Mouse (Mus musculus) lung, embryonic 16.5 days (tissue): ENCODE results near the gene Tbx10. TPM values are rescaled to one million over a fixed set of nuclear protein-coding genes. Genes with fewer than 3 reads are reported as not detected.

Experiments used
- ATAC-seq: fragments of 200-750 bp; cut with Nextera tagmentation; 2 replicates; pipeline ENCODE4 v1.8.0; 2017; ENCODE audit warnings: low read depth, mild to moderate bottlenecking, moderate library complexity
- H3K27ac ChIP-seq: fragments of 300-500 bp; sonication (generic); 2 replicates; pipeline ENCODE4 v1.5.1; 2014; ENCODE audit warnings: mild to moderate bottlenecking, control low read depth, low read length
- H3K27me3 ChIP-seq: fragments of 300-500 bp; sonication (generic); 2 replicates; pipeline ENCODE4 v1.6.1; 2014; ENCODE audit warnings: low read depth, low read length, mixed read lengths; ENCODE audit not compliant: control insufficient read depth, insufficient read depth
- H3K36me3 ChIP-seq: fragments of 300-500 bp; sonication (generic); 2 replicates; pipeline ENCODE4 v1.6.1; 2014; ENCODE audit warnings: low read length; ENCODE audit not compliant: control insufficient read depth, insufficient read depth
- H3K4me1 ChIP-seq: fragments of 300-500 bp; sonication (generic); replicated peaks from 2 replicates; pipeline ENCODE4 v1.6.1; 2014; ENCODE audit warnings: low read length, mixed read lengths; ENCODE audit not compliant: control insufficient read depth, insufficient read depth
- H3K4me2 ChIP-seq: fragments of 300-500 bp; sonication (generic); 2 replicates; pipeline ENCODE4 v1.6.1; 2014; ENCODE audit warnings: low read depth, low read length, control low read depth
- H3K4me3 ChIP-seq: fragments of 300-500 bp; sonication (generic); 2 replicates; pipeline ENCODE4 v1.5.1; 2014; ENCODE audit warnings: mild to moderate bottlenecking, low read length, control low read depth
- H3K9ac ChIP-seq: fragments of 300-500 bp; sonication (generic); 2 replicates; pipeline ENCODE4 v1.6.1; 2014; ENCODE audit warnings: low read length, control low read depth
- H3K9me3 ChIP-seq: fragments of 300-500 bp; sonication (generic); 2 replicates; pipeline ENCODE4 v1.6.1; 2016; ENCODE audit warnings: low read length; ENCODE audit not compliant: control insufficient read depth
- WGBS: fragments of 180-500 bp; shearing (Covaris S2); extraction: QIAGEN DNeasy Blood & Tissue Kit; methylation state at CpG from one replicate; pipeline ENCODE4 v1.1.7; 2014; 5-methylcytosine and 5-hydroxymethylcytosine counted together
- polyA plus RNA-seq: library from polyadenylated mRNA; unstranded; fragments of >200 nt; fragmentation: Nextera tagmentation; extraction: Ambion mirVana; gene quantifications from 2 replicates; pipeline ENCODE4 v1.2.1, GENCODE M21; 2015

Gene Tbx10
- polyA plus RNA-seq, 1 experiment from 2014 or later, result 0.11 TPM

- Histone ChIP-seq H3K4me1 (peaks cover 16% of the 10 kb centered on the region), H3K4me2 (peak within 1 kb of the TSS; percentile 47), H3K27ac (peak within 1 kb of the TSS; percentile 74), H3K9ac (peak within 1 kb of the TSS; percentile 66), H3K27me3 (no peaks in the 10 kb centered on the region), H3K9me3 (no peaks in the 10 kb centered on the region), H3K36me3 (no peaks in the 10 kb centered on the region; the same call in 1 of the 2 replicates), H3K4me3 (peak within 1 kb of the TSS; percentile 16; the same call in 1 of the 2 replicates)
- ATAC-seq, result peak; percentile 88
- 10% methylated on average over 8 of the region's 8 CpGs for WGBS
Measured at GRCm38 (mm10) chr19:3986334-3986733, 6.2 kb upstream of the Tbx10 start, which contains the start of gene Acy3. Gene Acy3, plus strand, starts transcription at chr19:3986570.

GRCm38 (mm10) chr19:3988066-3988465, 4.5 kb upstream of the Tbx10 start:
- WGBS, result 85% methylated on average over 14 of the region's 14 CpGs
- Histone ChIP-seq H3K27me3 (no peaks in the 10 kb centered on the region), H3K4me2 (no peak overlapping the region), H3K4me3 (no peak overlapping the region), H3K9me3 (no peaks in the 10 kb centered on the region), H3K9ac (no peak overlapping the region), H3K36me3 (no peaks in the 10 kb centered on the region; the same call in 1 of the 2 replicates), H3K27ac (no peak overlapping the region), H3K4me1 (peaks cover 16% of the 10 kb centered on the region)
- ATAC-seq, result no peak

- no peak overlapping the region for H3K4me2 ChIP-seq
- H3K27ac ChIP-seq, result no peak overlapping the region
- H3K36me3 ChIP-seq, result no peaks in the 10 kb centered on the region; the same call in 1 of the 2 replicates
- H3K4me1 ChIP-seq, result peaks cover 16% of the 10 kb centered on the region
- H3K9me3 ChIP-seq, result no peaks in the 10 kb centered on the region
- no peak overlapping the region for H3K4me3 ChIP-seq
- ATAC-seq, result no peak
- H3K27me3 ChIP-seq, result no peaks in the 10 kb centered on the region
- WGBS, result 88% methylated on average over 4 of the region's 4 CpGs
- H3K9ac ChIP-seq, result no peak overlapping the region
Measured at GRCm38 (mm10) chr19:3988750-3989149, 3.8 kb upstream of the Tbx10 start.

- no peaks in the 10 kb centered on the region; the same call in 1 of the 2 replicates for H3K36me3 ChIP-seq
- no peak for ATAC-seq
- 26% methylated on average over 6 of the region's 6 CpGs for WGBS
Measured at GRCm38 (mm10) chr19:3990804-3991203, 1.7 kb upstream of the Tbx10 start.

GRCm38 (mm10) chr19:3991562-3991961, 990 bp upstream of the Tbx10 start:
- Histone ChIP-seq H3K27me3 (no peaks in the 10 kb centered on the region), H3K4me1 (peaks cover 10% of the 10 kb centered on the region), H3K4me2 (no peak overlapping the region), H3K9ac (no peak overlapping the region), H3K36me3 (no peaks in the 10 kb centered on the region; the same call in 1 of the 2 replicates), H3K27ac (no peak overlapping the region), H3K9me3 (no peaks in the 10 kb centered on the region), H3K4me3 (no peak overlapping the region)
- no peak for ATAC-seq
- WGBS, result 85% methylated on average over 3 of the region's 3 CpGs

More at GRCm38 (mm10) chr19:3990804-3991203, 1.7 kb upstream of the Tbx10 start:
- H3K4me1 ChIP-seq, result peaks cover 14% of the 10 kb centered on the region
- no peaks in the 10 kb centered on the region for H3K27me3 ChIP-seq
- H3K4me3 ChIP-seq, result no peak overlapping the region
- no peak overlapping the region; the same call in 1 of the 2 replicates for H3K9ac ChIP-seq
- no peak overlapping the region for H3K27ac ChIP-seq
- no peak overlapping the region for H3K4me2 ChIP-seq
- no peaks in the 10 kb centered on the region for H3K9me3 ChIP-seq

- Histone ChIP-seq H3K9ac (no peak overlapping the region), H3K4me1 (peaks cover 6% of the 10 kb centered on the region), H3K4me2 (no peak overlapping the region), H3K36me3 (no peaks in the 10 kb centered on the region; the same call in 1 of the 2 replicates), H3K9me3 (no peaks in the 10 kb centered on the region), H3K27ac (no peak overlapping the region), H3K27me3 (no peaks in the 10 kb centered on the region), H3K4me3 (no peak overlapping the region)
- no peak for ATAC-seq
- 80% methylated on average over 3 of the region's 3 CpGs for WGBS
Measured at GRCm38 (mm10) chr19:3991966-3992365, 586 bp upstream of the Tbx10 start.

GRCm38 (mm10) chr19:3994932-3995331, 2.4 kb downstream of the Tbx10 start:
- Histone ChIP-seq H3K4me2 (no peak overlapping the region), H3K4me3 (no peak overlapping the region), H3K4me1 (peaks cover 9% of the 10 kb centered on the region), H3K9me3 (no peaks in the 10 kb centered on the region), H3K9ac (no peak overlapping the region), H3K27ac (no peak overlapping the region), H3K36me3 (no peaks in the 10 kb centered on the region), H3K27me3 (no peaks in the 10 kb centered on the region)
- no peak for ATAC-seq
- WGBS, result 39% methylated on average over 6 of the region's 6 CpGs

- no peaks in the 10 kb centered on the region for H3K9me3 ChIP-seq
- no peaks in the 10 kb centered on the region for H3K36me3 ChIP-seq
- H3K4me1 ChIP-seq, result peaks cover 9% of the 10 kb centered on the region
- no peak for ATAC-seq
- 0 out of 2 replicates have a peak overlapping the region, but pooled peaks have one; percentile 24 for H3K27ac ChIP-seq
- H3K27me3 ChIP-seq, result no peaks in the 10 kb centered on the region
- H3K9ac ChIP-seq, result no peak overlapping the region
- H3K4me3 ChIP-seq, result no peak overlapping the region
- WGBS, result 56% methylated on average over 3 of the region's 3 CpGs
- H3K4me2 ChIP-seq, result no peak overlapping the region
Measured at GRCm38 (mm10) chr19:3995505-3995904, 3.0 kb downstream of the Tbx10 start.

- peaks cover 12% of the 10 kb centered on the region for H3K4me1 ChIP-seq
Measured at GRCm38 (mm10) chr19:3996106-3996505, 3.6 kb downstream of the Tbx10 start.

More at GRCm38 (mm10) chr19:3996106-3996505, 3.6 kb downstream of the Tbx10 start:
- H3K36me3 ChIP-seq, result no peaks in the 10 kb centered on the region
- 0 out of 2 replicates have a peak overlapping the region, but pooled peaks have one; percentile 24 for H3K27ac ChIP-seq
- H3K9me3 ChIP-seq, result no peaks in the 10 kb centered on the region
- no peak overlapping the region for H3K9ac ChIP-seq
- 47% methylated on average over 7 of the region's 7 CpGs for WGBS
- no peak for ATAC-seq
- H3K27me3 ChIP-seq, result no peaks in the 10 kb centered on the region
- H3K4me3 ChIP-seq, result no peak overlapping the region
- no peak overlapping the region for H3K4me2 ChIP-seq
